Mouse (Mus musculus) frontal cortex, postnatal 36 days (tissue): ENCODE measurements at regions not wholly inside any gene's neighbourhood (a gene's known extent, or its start where the extent isn't known, plus 50 kb on each side); places are given as distances from the start of the nearest gene placed in this dataset.
"Not testable (repeated sequence)": the region's sequence is repeated elsewhere in the genome, so short reads cannot be mapped to it uniquely, and the experiment has no call there.

ENCODE experiments used
- DNase-seq, 2 experiments: peaks; one replicate each; pipeline ENCODE4 v3.0.0; 2022; ENCODE audit warnings: low spot score in 2 of 2

DNA sequence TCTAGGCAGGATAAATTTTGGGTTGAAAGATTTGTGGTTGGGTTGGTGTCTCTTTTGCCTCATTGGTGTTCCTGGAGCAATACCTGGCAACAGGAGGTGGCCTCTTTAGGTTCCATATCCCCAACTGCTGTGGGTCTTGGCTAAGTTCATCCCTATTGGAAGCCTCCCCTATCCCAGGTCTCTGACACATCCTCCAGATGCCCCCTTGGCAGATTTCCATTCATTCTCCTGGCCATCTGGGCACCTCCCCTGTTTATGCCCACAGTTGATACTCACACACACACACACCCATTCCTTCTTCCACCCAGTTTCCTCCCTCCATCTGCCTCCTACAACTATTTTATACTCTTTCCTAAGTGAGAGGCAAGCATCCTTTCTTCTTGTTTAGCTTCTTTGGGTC is 984.9 kb upstream of the Gm12353 start:
- DNase-seq, result no peak

GRCm38 (mm10) chr4:18639035-18639434 is 966.2 kb upstream of the Gm12353 start:
- no peak for DNase-seq

- peak; percentile 7 to 45 for DNase-seq
Measured at GRCm38 (mm10) chr4:18649153-18649552, 956.1 kb upstream of the Gm12353 start.

- no peak for DNase-seq
Measured at GRCm38 (mm10) chr4:18685891-18686544, 919.2 kb upstream of the Gm12353 start.

- DNase-seq, result no peak
Measured at GRCm38 (mm10) chr4:18694076-18694475, 911.2 kb upstream of the Gm12353 start.

DNA sequence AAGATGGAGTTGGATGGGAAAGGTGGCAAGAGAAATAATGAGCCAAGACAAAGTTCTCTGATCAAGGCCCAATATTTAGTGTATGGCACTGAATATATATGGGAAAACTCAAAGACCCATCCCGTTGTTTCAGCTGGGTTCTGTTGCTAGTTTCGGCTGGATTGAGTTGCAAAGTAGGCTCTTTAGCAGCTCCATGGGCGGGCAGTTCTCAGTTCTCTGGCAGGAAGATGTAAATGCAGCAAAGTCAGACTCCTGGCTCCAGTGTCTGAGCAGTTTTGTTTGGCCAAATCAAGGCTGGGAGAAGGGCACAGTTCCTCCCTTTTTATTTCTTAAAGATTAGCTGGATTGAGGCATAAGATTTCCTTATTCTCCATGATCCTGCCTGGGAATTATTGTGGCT is 909.0 kb upstream of the Gm12353 start:
- no peak for DNase-seq

GRCm38 (mm10) chr4:18744241-18744640 is 861.0 kb upstream of the Gm12353 start:
- DNase-seq, result no peak

GRCm38 (mm10) chr4:18788398-18788797 is 816.9 kb upstream of the Gm12353 start:
- DNase-seq, result no peak

- no peak for DNase-seq
Measured at GRCm38 (mm10) chr4:18795740-18796394, 809.4 kb upstream of the Gm12353 start.

DNA sequence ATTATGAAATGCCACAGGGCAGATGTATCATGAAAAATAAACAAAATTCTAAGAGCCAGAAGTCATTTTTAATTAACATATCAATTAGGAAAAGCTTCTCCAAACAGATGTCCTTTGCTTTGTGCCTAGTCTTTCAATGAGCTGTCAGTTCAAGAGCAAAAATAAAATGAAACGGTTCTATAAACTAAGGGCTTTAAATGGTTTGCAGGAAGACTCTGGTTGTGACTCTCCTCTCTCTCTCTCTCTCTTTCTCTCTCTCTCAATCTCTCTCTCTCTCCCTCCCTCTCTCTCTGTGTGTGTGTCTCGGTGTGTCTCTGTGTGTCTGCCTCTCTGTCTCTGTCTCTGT is 808.9 kb upstream of the Gm12353 start:
- DNase-seq, result no peak

GRCm38 (mm10) chr4:18803109-18803508 is 802.1 kb upstream of the Gm12353 start:
- DNase-seq, result not testable (repeated sequence)
